Mouse (Mus musculus) left cerebral cortex, postnatal 36 days (tissue): ENCODE data around the gene Hist2h2be. TPM values are rescaled to one million over a fixed set of nuclear protein-coding genes. Genes with fewer than 3 reads are reported as not detected.

Experiments used
- microRNA-seq: library from miRNA; unstranded; fragments of <30 nt; microRNA quantifications from one replicate; pipeline ENCODE4 v1.2.0, GENCODE M21; 2022
- total RNA-seq, 2 experiments: library from RNA; stranded (reverse); gene quantifications; 2 replicates each; pipeline ENCODE4 v1.2.3; 2021

Gene Hist2h2be
- total RNA-seq, 2 experiments from 2014 or later = 4.8 to 5.1 TPM

Small RNAs within 50 kb of the gene (microRNA-seq; reads per million reads assigned to microRNA genes)
- gene Gm44492 = not detected
- gene Gm47311 = not detected
- gene Gm47313 = not detected

Other genes starting within 250 kb of the Hist2h2be start
- gene Plekho1, start 225.1 kb upstream of the Hist2h2be start, total RNA-seq = 10 to 100 TPM; 80.1 to 93.9 TPM
- gene Vps45, start 162.7 kb upstream of the Hist2h2be start, total RNA-seq = 10 to 100 TPM; 40.5 to 42.1 TPM
- 10 to 100 TPM; 28.8 to 32.0 TPM for gene Otud7b, start 116.6 kb upstream of the Hist2h2be start, total RNA-seq
- 1 to 10 TPM; 5.7 to 6.7 TPM for gene Mtmr11, start 59.1 kb upstream of the Hist2h2be start, total RNA-seq
- 10 to 100 TPM; 40.7 to 42.9 TPM for gene Sf3b4, start 48.8 kb upstream of the Hist2h2be start, total RNA-seq
- gene Sv2a, start 40.0 kb upstream of the Hist2h2be start, total RNA-seq = 100 to 1,000 TPM; 399 to 446 TPM
- gene Bola1, start 1.4 kb upstream of the Hist2h2be start, total RNA-seq = 10 to 100 TPM; 13.3 to 19.4 TPM
- 10 to 100 TPM in 1 of 2 experiments, 1 to 10 TPM in 1; 10.0 to 11.1 TPM for gene Hist2h2ab, start 1.3 kb upstream of the Hist2h2be start, total RNA-seq
- gene Hist2h2ac, start 239 bp upstream of the Hist2h2be start, total RNA-seq = 10 to 100 TPM; 24.2 to 27.9 TPM
- gene Hist2h3c2, start 18.0 kb downstream of the Hist2h2be start, total RNA-seq = 1 to 10 TPM; 5.9 to 6.1 TPM
- gene Hist2h2aa2, start 19.2 kb downstream of the Hist2h2be start, total RNA-seq = 100 to 1,000 TPM; 204 to 210 TPM
- gene Hist2h2aa1, start 24.4 kb downstream of the Hist2h2be start, total RNA-seq = 10 to 100 TPM in 1 of 2 experiments, 1 to 10 TPM in 1; 6.3 to 10.1 TPM
- gene Hist2h3c1, start 25.6 kb downstream of the Hist2h2be start, total RNA-seq = not detected
- 10 to 100 TPM; 27.9 to 34.6 TPM for gene Hist2h4, start 42.2 kb downstream of the Hist2h2be start, total RNA-seq
- gene Hist2h3b, start 47.5 kb downstream of the Hist2h2be start, total RNA-seq = 10 to 100 TPM; 60.7 to 62.3 TPM
- gene Hist2h2bb, start 48.6 kb downstream of the Hist2h2be start, total RNA-seq = 100 to 1,000 TPM; 148 to 154 TPM
- 1 to 10 TPM; 2.1 to 2.2 TPM for gene Fcgr1, start 72.8 kb downstream of the Hist2h2be start, total RNA-seq
- not detected for gene BC107364, start 231.2 kb downstream of the Hist2h2be start, total RNA-seq